Mouse (Mus musculus): ENCODE data around the gene Pon1. TPM values are rescaled to one million over a fixed set of nuclear protein-coding genes. Genes with fewer than 3 reads are reported as not detected.
A peak's percentile ranks its signal among the peaks of the same experiment; 100 is the strongest.

The Pon1 gene
- polyA plus RNA-seq, 2 experiments = not detected

DNA sequence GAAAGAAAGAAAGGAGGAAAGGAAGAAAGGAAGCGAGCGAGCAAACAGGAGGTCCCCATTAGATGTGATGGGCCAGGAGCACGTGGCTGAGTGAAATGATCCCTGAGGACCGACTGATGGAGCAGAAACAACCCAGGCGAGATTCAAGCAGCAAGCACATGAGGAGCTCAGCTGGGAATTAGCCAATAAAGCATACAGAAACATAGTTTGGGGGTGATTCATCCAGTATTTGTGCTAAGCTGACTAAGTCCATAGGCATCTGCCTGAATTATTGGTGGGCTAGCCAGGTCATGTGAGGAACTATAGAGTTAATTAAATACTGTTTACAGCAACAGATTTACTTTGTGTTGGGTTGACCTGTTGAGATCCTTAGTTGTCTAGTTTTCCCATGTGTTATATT, 13.1 kb downstream of the Pon1 start:
- H3K4me2 ChIP-seq (replicated peaks; ENCODE audit: low read depth, low read length, severe bottlenecking) = no peak overlapping the region
- H3K4me1 ChIP-seq (ENCODE audit: control insufficient read depth, insufficient read depth, low read length) = peaks cover 11% of the 10 kb centered on the region; the same call in 1 of the 2 replicates
- no peak for ATAC-seq (ENCODE audit: low FRiP score, low read depth)
- H3K27me3 ChIP-seq (ENCODE audit: control insufficient read depth, insufficient read depth, low read length) = no peaks in the 10 kb centered on the region
- no peak overlapping the region for H3K4me3 ChIP-seq (replicated peaks; ENCODE audit: low read length)
- no peak overlapping the region for H3K9ac ChIP-seq (ENCODE audit: low read depth, low read length, severe bottlenecking)
- WGBS = 46% methylated on average over 5 of the region's 5 CpGs
- H3K27ac ChIP-seq (replicated peaks; ENCODE audit: low read depth, low read length) = no peak overlapping the region
- no peak for TF ChIP-seq POLR2A (IDR thresholded peaks at IDR 0.05; ENCODE audit: borderline replicate concordance, extremely low read depth, insufficient read depth, insufficient read length)
- no peaks in the 10 kb centered on the region for H3K9me3 ChIP-seq (ENCODE audit: control insufficient read depth, low read length)
- H3K36me3 ChIP-seq (ENCODE audit: control insufficient read depth, insufficient read depth, low read length) = no peaks in the 10 kb centered on the region
- peak; percentile 30 for DNase-seq (ENCODE audit: low spot score)

DNA sequence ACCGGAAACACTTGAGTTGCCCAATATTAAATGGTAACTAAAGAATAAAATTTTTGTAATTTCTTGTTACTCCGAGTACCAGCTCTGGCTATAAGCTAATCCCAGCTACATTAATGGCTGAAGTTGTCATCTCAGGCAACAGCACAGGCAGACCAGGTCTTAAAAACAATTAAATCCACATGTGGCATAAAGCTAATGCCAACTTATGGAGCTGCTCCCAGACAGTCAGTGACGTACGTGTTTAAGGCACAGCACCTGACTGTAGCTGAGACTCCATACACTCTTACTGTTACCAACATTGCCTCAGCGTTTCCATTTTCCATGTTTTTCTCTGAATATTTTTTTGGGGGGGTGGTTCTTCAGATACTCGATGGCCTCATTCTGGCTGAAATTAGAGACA, 14.6 kb downstream of the Pon1 start:
- Histone ChIP-seq H3K4me1 (ENCODE audit: control insufficient read depth, insufficient read depth, low read length) (peaks cover 15% of the 10 kb centered on the region; the same call in 1 of the 2 replicates), H3K27ac (replicated peaks; ENCODE audit: low read depth, low read length) (no peak overlapping the region), H3K4me2 (replicated peaks; ENCODE audit: low read depth, low read length, severe bottlenecking) (no peak overlapping the region), H3K36me3 (ENCODE audit: control insufficient read depth, insufficient read depth, low read length) (no peaks in the 10 kb centered on the region), H3K9me3 (ENCODE audit: control insufficient read depth, low read length) (no peaks in the 10 kb centered on the region), H3K9ac (ENCODE audit: low read depth, low read length, severe bottlenecking) (no peak overlapping the region), H3K27me3 (ENCODE audit: control insufficient read depth, insufficient read depth, low read length) (no peaks in the 10 kb centered on the region), H3K4me3 (replicated peaks; ENCODE audit: low read length) (no peak overlapping the region)
- 32% methylated on average over 6 of the region's 6 CpGs for WGBS
- peak; percentile 31 for DNase-seq (ENCODE audit: low spot score)
- no peak for TF ChIP-seq POLR2A (IDR thresholded peaks at IDR 0.05; ENCODE audit: borderline replicate concordance, extremely low read depth, insufficient read depth, insufficient read length)
- ATAC-seq (ENCODE audit: low FRiP score, low read depth) = no peak

DNA sequence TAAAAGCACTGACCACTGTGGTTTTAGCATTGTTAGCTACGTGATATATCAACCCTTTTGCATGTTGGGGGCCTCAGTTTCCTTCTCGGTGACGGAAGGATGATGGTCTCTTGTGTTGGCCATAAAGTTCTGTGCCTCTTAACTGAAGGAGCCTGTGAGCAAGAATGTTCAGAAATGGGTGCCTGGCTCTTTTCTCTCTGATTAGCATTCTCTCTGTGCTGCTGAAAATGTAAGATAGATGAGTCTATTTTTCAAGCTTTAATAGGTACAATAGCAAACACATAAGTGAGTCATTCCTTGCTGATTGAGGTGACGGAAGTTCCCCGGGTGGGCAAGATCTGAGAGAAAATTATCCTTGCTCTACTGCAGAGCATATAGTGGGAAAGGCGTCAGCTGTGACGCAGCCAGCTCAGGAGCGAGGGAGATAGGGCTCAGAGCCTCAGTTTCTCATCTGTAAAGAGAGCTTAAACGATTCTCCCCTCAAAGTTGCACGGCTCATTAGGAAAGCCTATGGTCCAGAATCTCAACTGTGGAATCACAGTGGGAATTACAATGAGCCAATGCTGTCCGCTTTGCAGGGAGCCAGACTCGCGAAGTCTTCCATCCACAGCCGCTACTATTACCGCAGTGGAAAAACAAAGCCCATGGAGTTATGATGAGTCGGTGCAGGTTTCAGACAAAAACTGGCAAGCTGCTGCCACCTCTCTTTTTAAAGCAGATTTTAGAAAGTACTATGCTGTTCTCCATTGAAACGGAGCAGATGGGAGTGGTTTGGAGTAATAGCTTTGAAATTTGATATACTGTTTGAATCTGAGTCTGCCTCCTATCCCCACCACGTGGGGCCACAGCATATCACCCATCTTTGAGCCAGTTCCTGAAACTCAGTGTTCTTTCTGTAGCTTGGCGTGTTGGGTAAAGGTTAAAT, 15.5 kb downstream of the Pon1 start:
- Histone ChIP-seq H3K27ac (replicated peaks; ENCODE audit: low read depth, low read length) (no peak overlapping the region), H3K27me3 (ENCODE audit: control insufficient read depth, insufficient read depth, low read length) (no peaks in the 10 kb centered on the region), H3K36me3 (ENCODE audit: control insufficient read depth, insufficient read depth, low read length) (no peaks in the 10 kb centered on the region), H3K4me2 (replicated peaks; ENCODE audit: low read depth, low read length, severe bottlenecking) (peak overlapping the region; percentile 46), H3K9ac (ENCODE audit: low read depth, low read length, severe bottlenecking) (0 out of 2 replicates have a peak overlapping the region, but pooled peaks have one; percentile 6), H3K9me3 (ENCODE audit: control insufficient read depth, low read length) (no peaks in the 10 kb centered on the region), H3K4me1 (ENCODE audit: control insufficient read depth, insufficient read depth, low read length) (peaks cover 15% of the 10 kb centered on the region; the same call in 1 of the 2 replicates), H3K4me3 (replicated peaks; ENCODE audit: low read length) (peak overlapping the region; percentile 23)
- TF ChIP-seq POLR2A (IDR thresholded peaks at IDR 0.05; ENCODE audit: borderline replicate concordance, extremely low read depth, insufficient read depth, insufficient read length) = no peak
- ATAC-seq (ENCODE audit: low FRiP score, low read depth) = peak; percentile 62; the same call in 1 of the 2 replicates
- WGBS = 32% methylated on average over 19 of the region's 19 CpGs
- DNase-seq (ENCODE audit: low spot score) = peak; percentile 45

GRCm38 (mm10) chr6:5174179-5174812, 19.4 kb downstream of the Pon1 start:
- H3K36me3 ChIP-seq (ENCODE audit: control insufficient read depth, insufficient read depth, low read length) = no peaks in the 10 kb centered on the region
- no peak for ATAC-seq (ENCODE audit: low FRiP score, low read depth)
- TF ChIP-seq POLR2A (IDR thresholded peaks at IDR 0.05; ENCODE audit: borderline replicate concordance, extremely low read depth, insufficient read depth, insufficient read length) = no peak
- no peaks in the 10 kb centered on the region for H3K9me3 ChIP-seq (ENCODE audit: control insufficient read depth, low read length)
- DNase-seq (ENCODE audit: low spot score) = no peak
- H3K4me2 ChIP-seq (replicated peaks; ENCODE audit: low read depth, low read length, severe bottlenecking) = no peak overlapping the region
- peaks cover 14% of the 10 kb centered on the region; the same call in 1 of the 2 replicates for H3K4me1 ChIP-seq (ENCODE audit: control insufficient read depth, insufficient read depth, low read length)
- no peak overlapping the region for H3K4me3 ChIP-seq (replicated peaks; ENCODE audit: low read length)
- H3K27me3 ChIP-seq (ENCODE audit: control insufficient read depth, insufficient read depth, low read length) = no peaks in the 10 kb centered on the region
- H3K27ac ChIP-seq (replicated peaks; ENCODE audit: low read depth, low read length) = no peak overlapping the region
- no peak overlapping the region for H3K9ac ChIP-seq (ENCODE audit: low read depth, low read length, severe bottlenecking)
- 47% methylated on average over 10 of the region's 10 CpGs for WGBS

DNA sequence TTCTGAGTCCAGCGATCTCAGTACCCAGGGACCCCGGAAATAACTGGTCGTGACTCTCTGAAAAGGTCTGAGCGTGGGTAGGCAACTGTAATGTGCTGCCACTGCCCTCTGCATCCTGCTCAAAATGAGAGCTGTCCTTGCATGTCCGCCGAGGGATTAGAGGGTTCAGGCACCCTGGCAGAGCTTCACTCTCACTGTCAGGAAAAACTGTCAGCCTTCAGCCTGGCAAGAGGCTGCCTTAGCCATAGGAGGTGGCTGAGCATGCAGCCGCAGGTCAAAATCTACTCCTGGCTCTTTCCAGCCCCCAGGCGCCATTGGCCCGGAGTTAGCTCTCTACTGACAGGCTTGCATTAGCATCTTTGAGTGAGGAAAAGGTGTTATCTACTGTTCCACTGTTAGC, 21.2 kb downstream of the Pon1 start:
- H3K27me3 ChIP-seq (ENCODE audit: control insufficient read depth, insufficient read depth, low read length) = no peaks in the 10 kb centered on the region
- 0 out of 2 replicates have a peak, but pooled peaks cover 3% of the 10 kb centered on the region for H3K4me1 ChIP-seq (ENCODE audit: control insufficient read depth, insufficient read depth, low read length)
- DNase-seq (ENCODE audit: low spot score) = no peak
- H3K9me3 ChIP-seq (ENCODE audit: control insufficient read depth, low read length) = no peaks in the 10 kb centered on the region
- no peak overlapping the region for H3K9ac ChIP-seq (ENCODE audit: low read depth, low read length, severe bottlenecking)
- no peak overlapping the region for H3K4me3 ChIP-seq (replicated peaks; ENCODE audit: low read length)
- 78% methylated on average over 9 of the region's 9 CpGs for WGBS
- no peak overlapping the region for H3K27ac ChIP-seq (replicated peaks; ENCODE audit: low read depth, low read length)
- no peak for ATAC-seq (ENCODE audit: low FRiP score, low read depth)
- TF ChIP-seq POLR2A (IDR thresholded peaks at IDR 0.05; ENCODE audit: borderline replicate concordance, extremely low read depth, insufficient read depth, insufficient read length) = no peak
- no peak overlapping the region for H3K4me2 ChIP-seq (replicated peaks; ENCODE audit: low read depth, low read length, severe bottlenecking)
- no peaks in the 10 kb centered on the region for H3K36me3 ChIP-seq (ENCODE audit: control insufficient read depth, insufficient read depth, low read length)
